Mouse (Mus musculus) adrenal gland, adult 18-20 months (tissue): Measurements from ENCODE around the gene Olfr1349. TPM values are rescaled to one million over a fixed set of nuclear protein-coding genes. Genes with fewer than 3 reads are reported as not detected.
"Not testable (repeated sequence)": the region's sequence is repeated elsewhere in the genome, so short reads cannot be mapped to it uniquely, and the experiment has no call there.

Source experiments
- DNase-seq, 2 experiments: peaks; one replicate each; pipeline ENCODE4 v3.0.0; 2021 to 2022; ENCODE audit warnings: low spot score in 2 of 2
- long read RNA-seq, 2 experiments: library from polyadenylated mRNA; stranded (forward); transcript quantifications; one replicate each; pipeline ENCODE4 v2.0.0; 2021
- total RNA-seq, 2 experiments: library from RNA; stranded (reverse); gene quantifications; 1 replicate in 1 of 2; 2 replicates in 1 of 2; pipeline ENCODE4 v1.2.3; 2021

Olfr1349 gene
- total RNA-seq, result not detected
- long read RNA-seq, experiment 1, result 0 reads
- long read RNA-seq, experiment 2, result 0 reads

DNA sequence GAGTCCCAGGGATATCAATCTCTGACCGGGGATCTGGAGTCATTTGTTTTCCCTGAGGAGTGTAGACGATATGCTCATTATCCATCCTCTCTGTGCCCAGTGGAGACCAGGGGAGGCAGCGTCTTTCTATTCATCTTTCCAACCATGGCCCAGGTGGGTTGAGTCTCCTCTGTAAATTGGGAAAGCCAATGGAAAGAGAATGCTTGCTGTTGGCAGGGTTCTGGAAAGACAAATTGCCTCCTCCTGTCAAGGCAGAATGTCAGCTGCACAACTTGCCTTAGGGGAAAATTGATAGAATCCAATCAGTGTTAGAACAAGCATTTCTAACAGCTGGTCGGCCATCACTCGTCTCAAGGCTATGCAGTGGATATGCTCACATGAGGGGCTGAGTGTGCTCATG is at the start of gene Olfr1349:
TSS of gene Olfr1349 (minus strand) at position 101 of the 400 bp plus-strand sequence.
- DNase-seq, result no peak

- no peak for DNase-seq
Measured at GRCm38 (mm10) chr7:6564541-6564940, 41.8 kb upstream of the Olfr1349 start, which contains the start of gene Olfr1350. Gene Olfr1350, plus strand, starts transcription at chr7:6564841.

DNA sequence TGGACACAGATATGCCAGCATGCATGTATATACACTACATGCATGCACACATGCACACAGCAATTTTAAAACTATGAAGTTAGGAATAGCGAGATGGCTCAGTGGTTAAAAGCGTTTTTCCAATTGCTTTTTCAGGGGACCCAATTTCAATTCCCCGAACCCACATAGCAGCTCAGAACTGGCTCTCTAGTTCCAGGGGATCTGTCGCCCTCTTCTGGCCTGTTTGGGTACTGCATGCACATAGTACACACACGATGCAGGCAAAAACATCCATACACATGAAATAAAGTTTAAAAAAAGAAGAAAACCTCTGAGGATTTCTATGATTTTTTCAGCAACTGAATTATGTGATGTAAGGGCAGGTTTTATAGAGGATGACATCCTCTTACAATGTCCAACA is 3.4 kb upstream of the Olfr1349 start:
- DNase-seq, result no peak

DNA sequence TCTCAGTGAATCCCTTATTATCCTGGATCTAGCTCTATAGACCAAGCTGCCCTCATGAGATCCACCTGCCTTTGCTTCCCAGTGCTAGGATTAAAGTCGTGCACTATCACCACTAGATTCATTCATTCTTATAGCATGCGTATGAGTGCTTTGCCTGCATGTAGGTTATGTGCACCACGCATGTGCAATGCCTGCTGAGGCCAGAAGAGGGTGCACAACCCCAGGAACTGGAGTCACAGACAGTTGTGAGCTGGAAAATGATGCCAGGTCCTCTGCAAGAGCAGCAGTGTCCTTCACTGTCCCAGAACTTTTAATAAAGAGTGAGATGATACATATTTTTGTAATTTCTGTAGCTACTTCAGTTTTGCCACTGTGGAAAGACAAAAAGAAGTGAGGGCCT is 2.3 kb upstream of the Olfr1349 start:
- no peak for DNase-seq

- DNase-seq, result no peak
Measured at GRCm38 (mm10) chr7:6521666-6522065, 1.1 kb downstream of the Olfr1349 start.

DNA sequence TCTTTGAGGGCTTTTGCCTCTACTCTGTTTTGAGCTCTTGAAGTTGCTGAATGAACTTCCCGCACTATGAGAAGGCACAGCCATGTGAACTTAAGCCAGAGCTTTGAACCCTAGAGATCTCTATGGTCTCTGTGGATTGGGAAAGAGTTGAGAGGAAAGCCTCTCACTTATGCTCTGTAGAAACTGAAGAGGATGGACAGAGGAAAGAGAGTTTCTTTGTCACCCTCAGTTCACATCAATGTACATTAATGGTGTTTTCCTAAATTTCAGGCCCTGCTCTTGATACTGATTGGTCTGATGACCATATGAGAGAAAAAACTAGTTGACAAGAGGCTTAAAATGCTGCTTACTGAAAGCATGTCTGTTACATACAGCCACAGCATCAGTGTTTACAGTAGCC is 14.1 kb downstream of the Olfr1349 start, which contains the start of gene Olfr1348:
TSS of gene Olfr1348 (minus strand) at position 101 of the 400 bp plus-strand sequence.
- DNase-seq, result no peak

GRCm38 (mm10) chr7:6499655-6500054 is 23.1 kb downstream of the Olfr1349 start, which contains the start of gene Olfr1347:
Gene Olfr1347, minus strand, starts transcription at chr7:6499755.
- no peak for DNase-seq

- DNase-seq, result no peak
Measured at GRCm38 (mm10) chr7:6486841-6487240, 35.9 kb downstream of the Olfr1349 start, which contains the start of gene Olfr5. Gene Olfr5, minus strand, starts transcription at chr7:6486941.

- DNase-seq, result not testable (repeated sequence)
Measured at GRCm38 (mm10) chr7:6477633-6478032, 45.1 kb downstream of the Olfr1349 start.

DNA sequence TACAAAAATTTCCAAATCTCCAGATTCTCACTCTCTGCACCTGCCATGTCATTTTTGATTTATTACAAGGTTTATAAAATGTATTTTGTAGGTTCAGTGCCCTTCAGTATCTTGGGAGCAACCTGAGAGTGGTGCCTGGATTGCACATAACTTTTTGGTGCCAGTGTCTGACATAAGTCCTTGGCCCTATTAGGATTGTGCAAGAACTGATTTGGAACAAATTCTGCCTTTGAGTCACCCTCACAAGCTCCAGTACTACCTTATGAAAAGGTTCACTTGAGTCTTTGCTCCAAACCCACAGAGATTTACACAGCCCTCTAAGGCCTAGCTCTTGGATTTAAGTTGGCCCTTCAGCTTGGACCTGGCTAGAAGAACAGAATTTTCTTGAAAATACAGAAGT is 55.8 kb downstream of the Olfr1349 start, which contains the start of gene Olfr1346:
TSS of gene Olfr1346 (plus strand) at position 151 of the 400 bp plus-strand sequence.
- no peak for DNase-seq

Other genes starting within 250 kb of the Olfr1349 start
- 1 to 10 TPM; 5.1 to 6.3 TPM for gene Zfp667, start 236.4 kb downstream of the Olfr1349 start, total RNA-seq
- 1 to 10 TPM; 3.1 to 3.3 TPM for gene Zfp583, start 191.7 kb downstream of the Olfr1349 start, total RNA-seq
- under 1 TPM; 0.53 to 0.80 TPM for gene Gm3854, start 179.2 kb downstream of the Olfr1349 start, total RNA-seq
- gene Zfp78, start 159.7 kb downstream of the Olfr1349 start, total RNA-seq, result 1 to 10 TPM; 2.1 to 3.3 TPM
- 1 to 10 TPM; 2.1 to 3.3 TPM for gene Zfp28, start 139.7 kb downstream of the Olfr1349 start, total RNA-seq
- under 1 TPM; 0.38 to 0.73 TPM for gene Smim17, start 124.2 kb downstream of the Olfr1349 start, total RNA-seq
- not detected for gene Gm20715, start 112.7 kb downstream of the Olfr1349 start, total RNA-seq
- not detected for gene Olfr1344, start 84.3 kb downstream of the Olfr1349 start, total RNA-seq
- gene Olfr1336, start 66.8 kb downstream of the Olfr1349 start, total RNA-seq, result not detected
- gene Olfr1346, start 55.8 kb downstream of the Olfr1349 start, total RNA-seq, result not detected
- gene Olfr5, start 36.0 kb downstream of the Olfr1349 start, total RNA-seq, result not detected
- gene Olfr1347, start 23.2 kb downstream of the Olfr1349 start, total RNA-seq, result not detected
- gene Olfr1348, start 14.2 kb downstream of the Olfr1349 start, total RNA-seq, result not detected
- not detected for gene Olfr1350, start 41.9 kb upstream of the Olfr1349 start, total RNA-seq
- 1 to 10 TPM; 1.1 to 3.5 TPM for gene Zim1, start 173.5 kb upstream of the Olfr1349 start, total RNA-seq
- 10 to 100 TPM; 24.5 to 32.1 TPM for gene Peg3, start 207.5 kb upstream of the Olfr1349 start, total RNA-seq
- 1 to 10 TPM in 1 of 2 experiments, under 1 TPM in 1; 0.80 to 1.4 TPM for gene Usp29, start 207.6 kb upstream of the Olfr1349 start, total RNA-seq